Mouse (Mus musculus) left cerebral cortex, adult 2 months (tissue): ENCODE measurements around the gene Tm2d3. TPM values are rescaled to one million over a fixed set of nuclear protein-coding genes. Genes with fewer than 3 reads are reported as not detected.
A peak's percentile ranks its signal among the peaks of the same experiment; 100 is the strongest.

Experiments used
- DNase-seq, 2 experiments: peaks; one replicate each; pipeline ENCODE4 v3.0.0; 2021 to 2022; ENCODE audit warnings: low spot score in 2 of 2, mixed read lengths in 1 of 2; ENCODE audit errors: extremely low spot score in 1 of 2
- H3K27ac ChIP-seq: fragments of 200-600 bp; 2 replicates; pipeline ENCODE4 v1.8.1; 2022
- H3K4me3 ChIP-seq: fragments of 200-600 bp; 2 replicates; pipeline ENCODE4 v1.8.1; 2022
- CTCF ChIP-seq: fragments of 200-600 bp; IDR thresholded peaks from 2 replicates; pipeline ENCODE4 v1.8.1; 2022; ENCODE audit warnings: antibody characterized with exemption, mild to moderate bottlenecking, moderate library complexity
- intact Hi-C: fragments of 180-260 bp; cut with DNase I; formaldehyde crosslinking; loops from one replicate; pipeline ENCODE4 v1.15.1; 2025
- total RNA-seq, 2 experiments: library from RNA; stranded (reverse); gene quantifications; 2 replicates each; pipeline ENCODE4 v1.2.3; 2021

Tm2d3 gene
- total RNA-seq, 2 experiments from 2014 or later = 45.4 to 53.0 TPM

- no peak overlapping the region for H3K27ac ChIP-seq
- H3K4me3 ChIP-seq = no peak overlapping the region
- no peak for DNase-seq
- TF ChIP-seq CTCF = no peak
- intact Hi-C loops = no loop called here
Observed at GRCm38 (mm10) chr7:65713782-65714181, 22.8 kb downstream of the Tm2d3 start.

- intact Hi-C loops = no loop called here
- no peak overlapping the region for H3K4me3 ChIP-seq
- no peak for TF ChIP-seq CTCF
- no peak for DNase-seq
- no peak overlapping the region for H3K27ac ChIP-seq
Observed at GRCm38 (mm10) chr7:65714304-65714703, 23.3 kb downstream of the Tm2d3 start.

- Histone ChIP-seq H3K27ac (no peak overlapping the region), H3K4me3 (no peak overlapping the region)
- TF ChIP-seq CTCF = peak; percentile 49
- no peak for DNase-seq
- intact Hi-C loops = loop anchor here (5.0 kb wide), 1 partner anchor 323 kb away; the partner anchor contains the start of gene Snrpa1
Observed at GRCm38 (mm10) chr7:65734024-65734423, 43.1 kb downstream of the Tm2d3 start.

GRCm38 (mm10) chr7:65735261-65735660, 44.3 kb downstream of the Tm2d3 start:
- H3K4me3 ChIP-seq = no peak overlapping the region
- DNase-seq = no peak
- intact Hi-C loops = loop anchor here (5.0 kb wide), 1 partner anchor 197 kb away; no protein-coding TSS in a partner anchor

GRCm38 (mm10) chr7:65737286-65738040, 46.5 kb downstream of the Tm2d3 start:
- DNase-seq = no peak
- no peak for TF ChIP-seq CTCF
- no peak overlapping the region for H3K4me3 ChIP-seq
- intact Hi-C loops = loop anchor here (2.0 to 5.0 kb wide), 2 partner anchors 27 to 195 kb away; no protein-coding TSS in a partner anchor
- no peak overlapping the region for H3K27ac ChIP-seq

More at GRCm38 (mm10) chr7:65735261-65735660, 44.3 kb downstream of the Tm2d3 start:
- H3K27ac ChIP-seq = no peak overlapping the region
- TF ChIP-seq CTCF = no peak

- no peak for DNase-seq
- intact Hi-C loops = no loop called here
- TF ChIP-seq CTCF = no peak
- H3K27ac ChIP-seq = no peak overlapping the region
- H3K4me3 ChIP-seq = no peak overlapping the region
Observed at GRCm38 (mm10) chr7:65742857-65743256, 51.9 kb downstream of the Tm2d3 start.

GRCm38 (mm10) chr7:65747990-65748955, 57.3 kb downstream of the Tm2d3 start:
- Histone ChIP-seq H3K27ac (no peak overlapping the region), H3K4me3 (no peak overlapping the region)
- intact Hi-C loops = no loop called here
- DNase-seq = no peak
- no peak for TF ChIP-seq CTCF

Other genes starting within 250 kb of the Tm2d3 start
- gene Tjp1, start 163.4 kb upstream of the Tm2d3 start, total RNA-seq = 100 to 1,000 TPM; 148 to 153 TPM
- gene Tarsl2, start 46.3 kb upstream of the Tm2d3 start, total RNA-seq = 10 to 100 TPM; 41.3 to 44.3 TPM
- gene Pcsk6, start 170.6 kb downstream of the Tm2d3 start, total RNA-seq = 1 to 10 TPM; 8.5 to 9.5 TPM